ENCODE assay signal across 8 mouse cellular contexts in genomic region chr11:117265270-117265980, GRCm38 (mm10).
DNase-seq lines count a peak whose midpoint lies in the region; ATAC-seq and TF ChIP-seq lines count a peak whose summit lies in the region.

No protein-coding gene starts in this region.

- no peaks in the 10 kb centered on the region for H3K36me3 ChIP-seq in heart, embryonic 15.5 days
- no peaks in the 10 kb centered on the region for H3K36me3 ChIP-seq in thymus, adult 2 months (ENCODE audit: control insufficient read depth, insufficient read depth, low read length)

- TF ChIP-seq POLR2A in thymus, adult 2 months (IDR thresholded peaks at IDR 0.05; ENCODE audit: control insufficient read depth, extremely low read depth, insufficient read depth, low read length, poor library complexity) = 0 out of 2 replicates have a peak, but pooled peaks have one; percentile 9

- DNase-seq in right cerebral cortex, postnatal 4 days = peak; percentile 34
- no peak for DNase-seq in right cerebral cortex, adult 18-20 months
- DNase-seq in embryo, embryonic 11 days = peak; percentile 90
- DNase-seq in kidney, postnatal 14 days = peak; percentile 86
- peak; percentile 83 for DNase-seq in mesoderm, embryonic 11.5 days (ENCODE audit: low read depth, low spot score)
- peak; percentile 58 for DNase-seq in thymus, adult 2 months
- DNase-seq in cerebellum, adult 8-10 months = no peak

- no peaks in the 10 kb centered on the region for H3K9me3 ChIP-seq in heart, embryonic 15.5 days (replicated peaks)

- peak overlapping the region; percentile 82 for H3K4me2 ChIP-seq in heart, embryonic 15.5 days

- peak; percentile 56 for ATAC-seq in heart, embryonic 15.5 days (replicated peaks; ENCODE audit: insufficient number of reproducible peaks, insufficient read depth, low FRiP score, low read depth)

- peaks cover 70% of the 10 kb centered on the region for H3K4me1 ChIP-seq in heart, embryonic 15.5 days (replicated peaks)
- peaks cover 39% of the 10 kb centered on the region for H3K4me1 ChIP-seq in thymus, adult 2 months (replicated peaks; ENCODE audit: control insufficient read depth, insufficient read depth, low read length)

- peak overlapping the region; percentile 74; the same call in 1 of the 2 replicates for H3K9ac ChIP-seq in heart, embryonic 15.5 days

- peak overlapping the region; percentile 67 for H3K4me3 ChIP-seq in heart, embryonic 15.5 days
- peak overlapping the region; percentile 99 for H3K4me3 ChIP-seq in thymus, adult 2 months (ENCODE audit: control insufficient read depth, insufficient read depth, low read length)

- no peak for TF ChIP-seq CTCF in thymus, adult 2 months (IDR thresholded peaks at IDR 0.05; ENCODE audit: borderline replicate concordance, control insufficient read depth, extremely low read depth, insufficient read depth, low read length, poor library complexity)

- peaks cover 22% of the 10 kb centered on the region for H3K27me3 ChIP-seq in heart, embryonic 15.5 days
- H3K27me3 ChIP-seq in thymus, adult 2 months (ENCODE audit: control insufficient read depth, insufficient read depth, low read length) = no peaks in the 10 kb centered on the region

- peak overlapping the region; percentile 87 for H3K27ac ChIP-seq in heart, embryonic 15.5 days
- H3K27ac ChIP-seq in thymus, adult 2 months (ENCODE audit: control insufficient read depth, insufficient read depth, low read length) = peak overlapping the region; percentile 41

- 4% methylated on average over 18 of the region's 18 CpGs for WGBS in heart, embryonic 15.5 days
- 9% methylated on average over 18 of the region's 18 CpGs for WGBS in thymus, adult 2 months

Comparison
In these comparisons a context has a peak if more than half of its experiments do, and no peak if none do; other contexts are left out.
1. DNase-seq: peak in right cerebral cortex, postnatal 4 days (single experiment), embryo, embryonic 11 days (single experiment), kidney, postnatal 14 days (single experiment), mesoderm, embryonic 11.5 days (single experiment) and thymus, adult 2 months (single experiment); none in right cerebral cortex, adult 18-20 months (single experiment) and cerebellum, adult 8-10 months (single experiment).